Mouse (Mus musculus) retina, embryonic 14.5 days (tissue): ENCODE data around the gene Kpna4.
"Not testable (repeated sequence)": the region's sequence is repeated elsewhere in the genome, so short reads cannot be mapped to it uniquely, and the experiment has no call there.

Experiments
- DNase-seq: peaks from one replicate; pipeline ENCODE4 v3.0.0-alpha.2; 2015; ENCODE audit warnings: low spot score

Kpna4 gene

DNA sequence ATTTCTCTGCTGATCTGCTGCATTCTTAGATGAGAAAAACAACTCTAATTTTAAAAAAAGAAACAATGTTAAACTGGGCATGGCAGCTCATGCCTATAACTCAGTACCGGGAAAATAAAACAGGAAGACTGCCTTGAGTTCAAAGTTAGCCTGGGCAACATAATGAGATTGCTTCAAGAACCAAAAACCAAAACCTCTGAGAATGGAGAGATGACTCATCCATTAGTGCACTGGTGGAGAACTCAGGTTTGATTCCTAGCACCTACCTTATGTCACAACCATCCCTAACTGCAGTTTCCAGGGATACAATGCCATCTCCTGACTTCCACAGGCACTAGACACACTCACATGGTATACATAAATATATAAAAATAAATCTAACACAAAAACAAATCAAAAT is 17.8 kb downstream of the Kpna4 start:
- DNase-seq: no peak

DNA sequence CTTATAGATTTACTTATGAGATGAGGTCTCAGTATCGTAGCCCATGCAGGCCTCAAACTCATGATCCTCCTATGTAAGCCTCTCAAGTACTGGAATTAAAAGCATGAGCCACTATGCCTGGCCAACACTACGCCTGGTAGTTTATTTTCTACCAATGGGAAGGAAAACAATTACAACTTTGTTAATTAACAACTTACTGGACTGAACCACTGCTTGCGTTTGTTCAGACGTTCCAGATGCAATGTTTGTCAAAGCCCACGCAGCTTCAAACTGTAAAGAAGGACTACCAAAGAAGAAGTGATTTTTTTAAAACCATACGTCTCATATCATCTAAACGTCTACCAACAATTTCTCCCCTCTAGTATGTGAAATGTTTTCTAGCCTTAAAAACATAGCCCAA is 32.5 kb downstream of the Kpna4 start:
- no peak for DNase-seq

DNA sequence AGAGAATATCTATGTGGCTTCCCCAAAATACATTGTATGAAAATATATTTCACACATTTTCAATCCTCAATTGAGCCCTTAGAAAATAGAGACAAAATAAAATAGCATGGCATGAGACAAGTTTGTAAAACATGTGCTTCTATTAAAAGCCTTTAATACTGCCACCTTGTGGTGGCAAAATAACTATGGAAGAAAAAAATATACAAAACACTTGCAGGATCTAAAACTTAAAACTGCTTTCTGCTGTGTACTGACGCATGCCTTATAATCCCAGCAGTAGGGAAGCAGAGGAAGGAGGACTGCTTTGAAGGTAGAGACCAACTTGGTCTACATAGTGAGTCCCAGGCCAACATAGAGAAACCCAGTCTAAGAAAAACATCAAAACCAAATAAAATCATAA is 62.9 kb downstream of the Kpna4 start:
- DNase-seq: peak; percentile 61

DNA sequence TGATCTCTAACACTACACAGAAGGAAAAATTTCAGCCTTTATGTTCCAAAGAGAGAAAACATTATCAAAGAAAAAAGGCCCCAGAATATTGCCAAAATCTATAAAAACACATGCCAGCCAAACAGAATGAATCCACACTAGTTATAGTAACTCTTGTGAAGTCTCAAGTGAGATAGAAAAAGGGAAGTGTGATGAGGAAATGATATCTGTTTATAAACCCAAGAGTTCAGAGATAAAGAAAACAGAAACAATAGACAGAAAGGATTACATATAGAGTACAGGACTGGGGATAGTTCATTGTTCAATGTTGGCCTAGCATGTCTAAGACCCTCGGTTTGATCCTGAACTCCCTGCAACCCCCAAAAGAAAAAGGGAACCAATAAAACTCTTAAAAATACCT is 64.1 kb downstream of the Kpna4 start:
- no peak for DNase-seq

- no peak for DNase-seq
These were observed 66.2 kb downstream of the Kpna4 start for GRCm38 (mm10) chr3:69060672-69061071.

DNA sequence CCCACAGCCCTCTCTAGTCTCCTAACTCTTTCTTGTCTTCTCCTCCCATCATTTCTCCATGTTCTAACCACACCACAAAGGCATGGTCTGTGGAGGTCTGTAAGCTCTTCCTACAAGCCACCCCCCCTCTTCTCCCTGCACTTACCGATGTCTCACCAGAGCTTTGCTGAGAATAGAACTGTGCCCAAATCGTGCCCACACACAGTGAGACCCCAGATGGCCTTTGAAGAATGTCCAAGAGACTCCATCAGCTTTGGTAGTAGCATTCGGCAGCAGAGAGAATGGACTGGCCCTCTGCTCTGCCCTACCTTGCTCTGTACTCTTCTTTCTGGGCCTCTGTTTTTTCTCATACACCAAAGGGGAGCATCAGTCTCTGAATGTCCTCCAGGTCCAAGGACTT is 71.0 kb downstream of the Kpna4 start:
- DNase-seq: no peak

DNA sequence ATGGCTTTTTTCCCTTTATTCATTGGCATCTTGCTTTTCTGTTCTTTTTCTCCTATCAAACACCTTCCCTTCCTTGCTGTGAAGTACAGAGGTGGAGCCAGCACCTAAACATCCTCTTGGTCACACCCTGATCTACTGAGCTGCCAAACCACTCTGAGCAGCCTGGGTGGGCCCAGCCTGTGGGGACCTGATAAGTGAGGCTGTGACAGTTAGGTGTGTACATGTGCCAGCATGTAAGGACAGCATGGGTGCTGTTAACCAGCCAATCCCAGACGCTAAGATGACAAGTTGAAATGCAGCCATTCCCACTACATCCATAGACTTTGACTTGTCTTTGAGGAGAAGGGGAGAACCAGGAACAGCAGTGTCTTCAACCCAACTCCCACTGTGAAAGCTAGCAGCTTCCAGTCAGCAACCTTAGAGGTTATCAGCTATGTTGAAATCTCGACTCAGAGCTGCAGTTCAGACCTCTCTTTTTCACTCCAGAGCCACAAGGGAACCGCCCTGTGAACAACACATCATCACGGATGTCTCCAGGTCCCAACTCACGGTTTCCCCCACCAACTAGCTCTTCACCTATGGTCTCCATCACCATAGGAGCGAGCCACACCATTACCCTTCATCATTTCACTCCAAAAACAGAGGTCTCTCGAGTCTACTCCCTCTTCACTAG is 72.0 kb downstream of the Kpna4 start:
- DNase-seq: no peak

GRCm38 (mm10) chr3:69051894-69052293 is 75.0 kb downstream of the Kpna4 start:
- no peak for DNase-seq

DNA sequence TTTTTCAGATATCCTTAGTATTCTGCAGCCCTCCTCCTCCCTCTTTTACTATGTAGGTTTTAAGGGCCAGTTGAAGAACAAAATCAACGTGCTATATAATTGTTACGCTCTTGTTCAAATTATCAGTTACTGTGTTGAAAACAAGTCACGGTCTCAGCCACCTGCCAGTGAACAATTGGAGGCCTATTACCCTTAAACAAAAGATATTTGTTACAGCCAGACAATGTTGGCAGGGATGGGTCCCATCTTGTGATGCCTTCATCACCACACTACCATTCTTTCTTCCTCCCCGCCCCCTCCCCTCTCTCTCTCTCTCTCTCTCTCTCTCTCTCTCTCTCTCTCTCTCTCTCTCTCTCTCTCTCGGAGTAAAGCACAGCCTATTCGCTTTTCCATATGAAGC is 77.9 kb downstream of the Kpna4 start:
- DNase-seq: no peak

DNA sequence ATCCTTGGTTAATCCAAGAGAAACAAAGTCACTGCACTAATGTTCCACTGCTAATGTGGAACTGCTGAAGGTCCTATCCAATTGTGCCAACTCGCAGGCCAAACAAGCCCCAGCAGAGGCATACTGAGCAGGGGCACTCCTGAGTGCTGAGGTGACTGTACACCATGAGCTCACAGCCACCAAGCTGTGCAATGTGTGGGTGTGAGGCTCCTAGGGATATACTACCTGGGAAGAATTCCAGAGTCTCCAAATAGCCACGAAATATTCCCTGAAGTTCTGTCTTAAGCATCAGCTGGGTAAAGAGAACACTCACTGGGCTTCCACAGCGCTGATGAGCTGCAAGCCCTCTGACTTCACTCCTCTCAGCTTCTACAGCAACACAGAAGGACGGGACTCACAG is 79.2 kb downstream of the Kpna4 start:
- no peak for DNase-seq

- no peak for DNase-seq
These were observed 80.4 kb downstream of the Kpna4 start for GRCm38 (mm10) chr3:69046509-69046908.

DNA sequence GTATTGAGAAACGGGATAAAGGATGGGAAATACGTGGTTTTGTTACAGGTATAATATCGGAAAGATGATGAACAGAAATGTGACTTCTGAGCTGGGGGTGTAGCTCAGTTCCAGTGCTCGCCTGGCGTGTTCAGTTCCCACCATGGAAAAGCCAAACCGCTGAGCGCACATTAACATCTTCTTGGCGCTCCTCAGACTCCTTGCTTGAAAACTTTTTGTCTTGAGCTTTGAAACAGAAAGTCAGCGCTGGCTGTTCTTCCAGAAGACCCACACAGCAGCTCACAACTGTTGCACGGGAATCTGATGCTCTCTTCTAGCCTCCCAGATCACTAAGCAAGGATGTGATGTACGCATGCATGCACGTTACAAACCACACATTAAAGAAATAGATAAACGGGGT is 81.2 kb downstream of the Kpna4 start:
- DNase-seq: peak; percentile 45

DNA sequence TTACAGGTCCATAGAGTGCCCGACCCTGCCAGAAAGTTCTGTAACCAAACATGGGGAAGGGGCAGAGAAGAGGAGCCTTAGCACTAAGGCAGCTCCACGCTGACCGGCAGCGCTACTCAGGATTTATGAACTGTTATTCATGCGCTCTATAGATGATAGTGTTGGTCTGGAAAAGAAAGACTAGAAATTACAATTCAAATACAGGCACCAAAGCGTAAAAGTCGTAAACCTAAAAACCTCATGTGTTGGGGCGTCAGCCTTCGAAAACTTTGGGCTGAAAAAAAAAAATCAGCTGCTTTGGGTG is 81.6 kb downstream of the Kpna4 start:
- DNase-seq: no peak

DNA sequence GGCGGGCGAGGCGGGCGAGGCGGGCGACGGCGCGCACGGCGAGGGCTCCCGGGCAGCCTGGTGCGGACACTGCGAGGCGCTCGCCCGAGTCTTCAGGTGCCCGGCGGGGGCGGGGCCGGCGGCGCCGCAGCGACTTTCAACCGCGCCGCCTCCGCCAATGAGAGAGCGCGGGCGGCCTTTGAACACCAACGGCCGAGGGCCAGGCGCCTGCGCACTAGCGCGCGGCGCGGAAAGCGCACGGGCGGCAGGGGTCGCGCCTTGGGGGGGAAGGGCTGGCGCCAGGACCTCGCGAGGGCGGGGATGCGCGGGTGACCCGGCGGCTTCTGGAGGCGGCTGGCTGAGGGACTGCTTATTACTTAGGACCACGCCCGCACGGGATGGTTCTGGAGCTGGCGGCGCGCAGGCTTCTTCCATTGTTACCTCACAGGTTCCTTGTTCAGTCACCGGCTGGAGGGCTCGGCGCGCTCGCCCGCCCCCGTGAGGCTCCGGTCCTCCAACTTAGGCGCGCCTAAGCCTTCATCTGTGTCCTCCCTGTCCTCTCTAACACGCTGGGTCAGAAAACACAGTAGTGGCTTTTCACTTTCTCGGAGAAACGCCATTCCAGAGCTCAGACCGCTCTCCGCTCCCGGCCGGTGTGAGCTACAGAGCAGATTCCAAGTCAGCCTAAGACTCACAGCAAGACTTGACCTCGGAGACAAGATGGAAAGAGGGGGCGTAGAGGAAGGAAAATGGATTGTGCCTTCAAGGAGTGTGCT is 82.1 kb downstream of the Kpna4 start, which contains the start of gene Trim59:
TSS of gene Trim59 (minus strand) at position 111 of the 755 bp plus-strand sequence.
- peak; percentile 98 for DNase-seq

DNA sequence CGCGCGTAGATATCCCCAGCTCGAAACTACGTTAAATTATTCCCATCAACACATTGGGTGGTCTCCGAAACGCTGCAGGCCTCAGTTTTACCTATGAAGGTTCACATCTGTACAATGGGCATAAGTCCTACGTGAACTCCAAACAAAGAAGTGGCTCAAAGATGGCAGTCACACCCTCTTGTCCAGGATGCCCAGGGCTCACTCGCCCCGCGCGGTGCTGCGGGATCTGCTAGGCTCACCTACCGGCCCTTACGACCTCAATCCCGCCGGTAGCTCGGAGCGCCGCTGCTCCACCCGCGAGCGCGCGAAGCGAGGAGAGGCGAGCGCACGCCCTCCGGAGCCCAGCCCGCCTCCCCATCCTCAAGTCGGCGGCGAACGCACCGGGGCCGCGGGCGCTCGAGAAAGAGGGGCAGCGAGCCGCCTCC is 82.7 kb downstream of the Kpna4 start:
- peak; percentile 69 for DNase-seq

DNA sequence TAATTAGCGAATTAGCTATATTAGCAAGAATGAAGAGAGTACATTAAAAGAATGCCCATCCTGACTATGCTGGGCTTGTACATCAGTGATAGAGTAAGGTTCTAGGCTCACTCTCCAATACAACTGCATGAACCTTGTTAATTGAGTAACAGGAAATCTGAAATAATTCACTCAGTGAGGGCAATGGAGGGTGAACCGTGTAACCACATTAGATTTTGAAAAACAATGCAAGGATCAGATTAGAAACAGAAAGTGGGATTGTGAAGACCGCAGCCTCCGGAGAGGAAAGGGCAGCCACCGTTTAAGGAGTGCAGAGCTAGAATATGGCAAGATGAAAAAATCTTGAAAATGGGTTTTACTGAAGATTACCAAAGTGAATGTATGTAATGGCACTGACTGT is 85.6 kb downstream of the Kpna4 start:
- no peak for DNase-seq

DNA sequence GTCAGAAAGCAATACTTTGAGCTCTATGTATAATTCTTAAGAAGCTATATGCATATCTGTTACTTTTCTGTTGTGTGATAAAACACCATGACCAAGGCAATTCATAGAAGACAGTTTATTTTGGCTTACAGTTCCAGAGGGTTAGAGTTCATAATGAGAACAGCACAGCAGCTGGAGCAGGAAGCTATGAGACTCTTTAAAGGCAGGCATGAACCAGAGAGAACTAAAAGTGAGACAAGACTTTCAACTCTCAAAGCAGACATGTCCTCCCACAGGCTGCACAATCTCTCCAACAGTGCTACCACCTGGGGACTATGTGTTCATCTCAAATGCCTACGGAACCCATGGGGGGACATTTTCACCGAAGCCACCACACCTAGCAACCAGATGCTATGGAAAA is 86.8 kb downstream of the Kpna4 start:
- DNase-seq: no peak

DNA sequence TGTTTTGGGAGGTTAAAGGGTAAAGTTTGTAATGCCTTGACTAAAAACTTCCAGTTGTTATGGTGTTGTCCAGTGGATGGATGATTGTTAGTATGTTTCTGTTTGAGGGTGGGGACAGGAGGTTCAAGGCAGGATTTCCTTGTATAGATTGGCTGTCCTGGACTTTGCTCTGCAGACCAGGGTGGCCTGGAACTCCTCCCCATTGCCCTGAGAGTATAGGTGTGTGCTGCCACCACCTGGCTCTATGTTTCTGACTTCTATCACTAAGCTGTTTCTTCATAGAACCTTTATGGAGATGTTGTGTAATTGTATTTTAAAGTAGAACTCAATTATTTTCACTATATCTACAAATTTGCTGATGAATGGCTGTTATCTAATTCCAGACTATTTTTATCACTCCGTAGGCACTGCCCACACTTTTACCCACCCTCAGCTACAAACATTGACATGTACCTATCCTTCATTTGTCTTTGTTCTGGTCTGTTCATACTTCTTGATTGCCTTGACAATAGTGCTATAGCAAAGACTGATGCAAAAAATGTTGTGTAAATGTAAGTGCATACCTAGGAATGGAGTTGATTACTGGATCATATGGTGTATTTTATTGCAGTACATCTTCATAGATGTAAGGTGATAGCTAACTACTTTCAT is 100.7 kb downstream of the Kpna4 start:
- DNase-seq: no peak

DNA sequence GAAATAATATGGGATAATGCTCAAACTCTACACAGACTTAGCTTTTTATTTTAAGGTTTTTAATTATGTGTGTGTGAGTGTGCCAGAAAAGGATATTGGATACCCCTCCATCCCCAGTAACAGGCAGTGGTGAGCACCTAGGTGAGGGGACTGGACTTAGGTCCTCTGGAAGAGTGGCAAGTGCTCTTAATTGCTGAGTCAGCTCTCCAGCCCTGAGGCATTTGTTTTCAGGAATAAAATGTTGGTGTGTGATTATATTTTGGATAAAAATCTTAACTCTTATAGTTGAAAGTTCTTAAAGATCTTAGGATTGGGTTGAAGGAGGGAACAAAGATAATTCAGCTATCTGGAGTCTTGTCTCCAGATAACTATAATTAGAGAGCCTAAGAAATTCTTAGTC is 106.1 kb downstream of the Kpna4 start:
- DNase-seq: no peak

DNA sequence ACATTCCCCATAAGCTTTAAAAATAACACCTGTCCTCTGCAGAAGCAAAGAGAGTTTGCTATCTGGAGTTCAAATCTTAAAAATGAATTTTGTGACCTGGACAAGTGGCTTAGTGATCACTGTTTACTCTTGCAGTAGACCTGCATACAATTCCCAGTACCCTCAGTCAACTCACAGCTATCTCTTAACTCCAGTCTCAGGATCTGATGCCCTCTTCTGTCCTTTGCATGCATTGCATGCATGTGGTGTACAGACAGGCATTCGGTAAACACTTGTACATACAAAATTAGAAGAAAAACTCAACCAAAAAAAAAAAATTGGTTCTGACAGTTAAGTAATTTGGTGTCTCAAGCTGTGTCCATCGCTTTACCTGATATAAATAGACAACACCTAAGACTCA is 106.6 kb downstream of the Kpna4 start:
- DNase-seq: no peak

DNA sequence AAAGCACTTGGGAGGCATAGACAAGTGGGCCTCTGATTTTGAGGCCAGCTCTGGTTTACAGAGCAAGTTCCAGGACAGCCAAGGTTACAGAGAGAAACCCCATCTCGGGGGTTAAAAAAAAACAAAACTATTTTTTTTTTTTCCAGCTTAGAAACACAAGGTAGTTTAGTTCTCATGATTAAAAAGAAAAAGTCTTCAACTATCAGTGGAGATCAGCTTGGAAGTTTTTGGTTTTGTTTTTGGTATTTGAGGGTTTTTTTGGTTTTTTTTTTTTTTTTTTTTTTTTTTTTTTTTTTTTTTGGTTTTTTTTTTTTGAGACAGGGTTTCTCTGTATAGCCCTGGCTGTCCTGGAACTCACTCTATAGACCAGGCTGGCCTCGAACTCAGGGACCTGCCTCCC is 108.3 kb downstream of the Kpna4 start:
- DNase-seq: not testable (repeated sequence)

- DNase-seq: no peak
These were observed 109.7 kb downstream of the Kpna4 start for GRCm38 (mm10) chr3:69017181-69017580.
